Mouse (Mus musculus) midbrain, postnatal 0 days (tissue): Measurements from ENCODE around the gene 4930402H24Rik. TPM values are rescaled to one million over a fixed set of nuclear protein-coding genes. Genes with fewer than 3 reads are reported as not detected.

Experiments used
- ATAC-seq: fragments of 200-750 bp; cut with Nextera tagmentation; 2 replicates; pipeline ENCODE4 v1.8.0; 2017; ENCODE audit warnings: moderate number of reproducible peaks, mild to moderate bottlenecking, moderate TSS enrichment, moderate library complexity; ENCODE audit not compliant: low FRiP score
- DNase-seq: peaks from one replicate; pipeline ENCODE4 v3.0.0-alpha.2; 2015; ENCODE audit warnings: low spot score
- H3K27ac ChIP-seq: fragments of 300-500 bp; sonication (generic); 2 replicates; pipeline ENCODE4 v1.5.1; 2014; ENCODE audit warnings: low read depth, mild to moderate bottlenecking, low read length, mixed read lengths
- H3K27me3 ChIP-seq: fragments of 300-500 bp; sonication (generic); 2 replicates; pipeline ENCODE4 v1.6.1; 2014; ENCODE audit warnings: low read length, control low read depth, mixed read lengths; ENCODE audit not compliant: insufficient read depth
- H3K36me3 ChIP-seq: fragments of 300-500 bp; sonication (generic); 2 replicates; pipeline ENCODE4 v1.6.1; 2014; ENCODE audit warnings: low read length, control low read depth, mixed read lengths; ENCODE audit not compliant: insufficient read depth
- H3K4me1 ChIP-seq: fragments of 300-500 bp; sonication (generic); 2 replicates; pipeline ENCODE4 v1.6.1; 2014; ENCODE audit warnings: mild to moderate bottlenecking, control low read depth, antibody characterized with exemption, low read length, mixed read lengths; ENCODE audit not compliant: insufficient read depth
- H3K4me2 ChIP-seq: fragments of 300-500 bp; sonication (generic); 2 replicates; pipeline ENCODE4 v1.6.1; 2014; ENCODE audit warnings: low read depth, mild to moderate bottlenecking, low read length, mixed read lengths; ENCODE audit not compliant: poor library complexity, severe bottlenecking
- H3K4me3 ChIP-seq: fragments of 300-500 bp; sonication (generic); 2 replicates; pipeline ENCODE4 v1.5.1; 2014; ENCODE audit warnings: low read depth, mild to moderate bottlenecking, low read length, moderate library complexity
- H3K9ac ChIP-seq: fragments of 300-500 bp; sonication (generic); replicated peaks from 2 replicates; pipeline ENCODE4 v1.6.1; 2014; ENCODE audit warnings: mild to moderate bottlenecking, low read length, moderate library complexity, mixed read lengths; ENCODE audit not compliant: poor library complexity, severe bottlenecking
- H3K9me3 ChIP-seq: fragments of 300-500 bp; sonication (generic); 2 replicates; pipeline ENCODE4 v1.6.1; 2016; ENCODE audit warnings: low read length, control low read depth
- CTCF ChIP-seq: IDR thresholded peaks from 2 replicates; pipeline ENCODE4 v1.5.1; 2016; ENCODE audit warnings: antibody characterized with exemption, mild to moderate bottlenecking
- WGBS: fragments of 180-500 bp; shearing (Covaris S2); extraction: QIAGEN DNeasy Blood & Tissue Kit; methylation state at CpG from one replicate; pipeline ENCODE4 v1.1.7; 2014; 5-methylcytosine and 5-hydroxymethylcytosine counted together
- polyA plus RNA-seq: library from polyadenylated mRNA; unstranded; fragments of >200 nt; fragmentation: Nextera tagmentation; extraction: Ambion mirVana; gene quantifications from 2 replicates; pipeline ENCODE4 v1.2.1, GENCODE M21; 2015
- total RNA-seq: library from RNA; depleted of rRNA; stranded (reverse); fragments of >200 nt; gene quantifications from 2 replicates; pipeline ENCODE4 v1.2.3, GENCODE M21; 2014

The 4930402H24Rik gene
- total and polyA plus RNA-seq, 2 experiments from 2014 or later, result 58.1 to 200 TPM

DNA sequence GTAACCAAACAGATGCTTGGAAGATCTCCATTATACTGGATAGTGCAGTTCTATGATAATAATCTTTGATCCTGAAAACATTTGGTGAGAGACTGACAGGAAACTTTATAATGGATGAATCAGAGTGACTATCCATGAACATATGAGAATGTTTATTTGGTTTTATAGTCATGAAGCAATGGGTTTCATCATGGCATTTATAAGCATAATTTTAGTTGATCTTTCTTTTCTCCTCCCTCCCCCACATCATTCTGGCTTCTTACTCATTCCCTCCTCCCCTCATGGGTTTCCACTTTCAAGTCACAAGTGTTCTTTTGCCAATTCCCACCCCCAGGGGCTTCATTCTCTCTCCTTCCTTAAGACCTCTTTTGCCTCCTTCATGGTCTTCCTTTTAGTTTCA, 19.2 kb downstream of the 4930402H24Rik start:
- Histone ChIP-seq H3K4me1 (no peaks in the 10 kb centered on the region), H3K4me2 (no peak overlapping the region), H3K9ac (no peak overlapping the region), H3K9me3 (no peaks in the 10 kb centered on the region), H3K27me3 (no peaks in the 10 kb centered on the region), H3K27ac (no peak overlapping the region), H3K4me3 (no peak overlapping the region), H3K36me3 (no peaks in the 10 kb centered on the region)
- TF ChIP-seq CTCF, result no peak
- DNase-seq (no peak), ATAC-seq (no peak)

DNA sequence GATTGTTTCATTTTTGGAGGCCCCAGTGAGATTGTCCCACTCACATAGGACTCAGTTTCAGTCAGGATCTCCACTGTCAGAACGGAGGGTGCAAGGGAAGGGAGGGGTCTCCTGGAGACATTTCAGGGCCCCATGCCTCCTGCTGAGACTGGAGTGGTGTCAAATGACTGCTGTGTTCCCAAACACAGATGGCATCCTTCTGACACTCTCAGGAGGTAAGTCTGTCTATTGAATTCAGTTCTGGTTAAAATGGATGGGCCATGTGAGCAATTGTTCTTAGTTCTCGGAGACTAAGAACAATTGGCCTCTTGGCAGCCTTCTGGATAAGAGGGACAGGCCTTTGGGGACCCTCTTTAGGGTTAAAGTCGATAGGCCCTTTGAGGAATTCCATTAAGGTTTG, 28.8 kb downstream of the 4930402H24Rik start:
- no peaks in the 10 kb centered on the region for H3K27me3 ChIP-seq
- H3K27ac ChIP-seq, result no peak overlapping the region
- H3K36me3 ChIP-seq, result no peaks in the 10 kb centered on the region
- 51% methylated on average over 3 of the region's 3 CpGs for WGBS
- H3K9ac ChIP-seq, result no peak overlapping the region
- H3K4me2 ChIP-seq, result no peak overlapping the region
- TF ChIP-seq CTCF, result no peak
- H3K9me3 ChIP-seq, result no peaks in the 10 kb centered on the region
- no peaks in the 10 kb centered on the region for H3K4me1 ChIP-seq
- H3K4me3 ChIP-seq, result no peak overlapping the region
- DNase-seq (no peak), ATAC-seq (no peak)

DNA sequence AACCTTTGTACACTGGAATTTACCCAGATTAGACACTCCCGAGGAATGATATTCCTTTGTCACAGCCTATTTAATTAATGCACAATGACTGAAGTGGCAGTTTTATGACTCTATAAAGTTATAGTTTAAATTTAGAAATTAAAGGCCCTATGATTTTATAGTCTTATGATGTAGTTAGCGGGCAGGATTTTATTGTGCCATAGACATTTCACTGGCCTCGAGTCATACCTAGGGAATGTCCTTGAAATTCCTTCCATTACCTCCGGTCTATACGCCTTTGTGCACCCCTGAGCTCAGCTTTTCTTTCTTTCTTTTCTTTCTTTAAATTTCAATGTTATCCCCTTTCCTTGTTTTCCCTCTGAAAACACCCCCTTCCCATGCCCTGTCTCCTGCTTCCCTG, 35.3 kb downstream of the 4930402H24Rik start:
- H3K4me1 ChIP-seq, result no peaks in the 10 kb centered on the region
- H3K9ac ChIP-seq, result no peak overlapping the region
- DNase-seq (no peak), ATAC-seq (no peak)
- H3K9me3 ChIP-seq, result no peaks in the 10 kb centered on the region
- H3K4me3 ChIP-seq, result no peak overlapping the region
- no peak overlapping the region for H3K27ac ChIP-seq
- H3K4me2 ChIP-seq, result no peak overlapping the region
- no peak for TF ChIP-seq CTCF
- H3K27me3 ChIP-seq, result no peaks in the 10 kb centered on the region
- 96% methylated on average over 5 of the region's 5 CpGs for WGBS
- H3K36me3 ChIP-seq, result no peaks in the 10 kb centered on the region

DNA sequence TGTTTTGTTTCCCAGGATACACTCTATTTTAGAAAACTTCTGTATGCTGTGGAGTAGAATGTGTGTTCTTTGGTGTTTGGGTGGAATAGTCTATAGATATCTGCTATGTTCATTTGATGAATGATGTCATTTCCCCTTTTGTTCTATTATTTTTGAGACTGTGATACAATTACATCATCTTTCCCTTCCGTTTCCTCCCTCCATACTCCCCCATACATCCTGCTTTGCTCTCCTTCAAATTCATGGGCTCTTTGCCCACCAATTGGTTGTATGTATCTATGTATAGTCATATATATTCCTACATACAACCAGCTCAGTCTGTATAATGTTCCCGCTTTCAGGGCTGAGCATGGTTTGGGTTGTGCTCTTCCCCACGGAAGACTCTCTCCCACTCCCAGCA, 44.1 kb downstream of the 4930402H24Rik start:
- DNase-seq (no peak), ATAC-seq (no peak)
- H3K4me2 ChIP-seq, result no peak overlapping the region
- no peak overlapping the region for H3K9ac ChIP-seq
- H3K9me3 ChIP-seq, result no peaks in the 10 kb centered on the region
- no peaks in the 10 kb centered on the region for H3K27me3 ChIP-seq
- no peaks in the 10 kb centered on the region for H3K36me3 ChIP-seq
- no peaks in the 10 kb centered on the region for H3K4me1 ChIP-seq
- TF ChIP-seq CTCF, result no peak
- no peak overlapping the region for H3K4me3 ChIP-seq
- WGBS, result 82% methylated on average over 3 of the region's 3 CpGs
- no peak overlapping the region for H3K27ac ChIP-seq

DNA sequence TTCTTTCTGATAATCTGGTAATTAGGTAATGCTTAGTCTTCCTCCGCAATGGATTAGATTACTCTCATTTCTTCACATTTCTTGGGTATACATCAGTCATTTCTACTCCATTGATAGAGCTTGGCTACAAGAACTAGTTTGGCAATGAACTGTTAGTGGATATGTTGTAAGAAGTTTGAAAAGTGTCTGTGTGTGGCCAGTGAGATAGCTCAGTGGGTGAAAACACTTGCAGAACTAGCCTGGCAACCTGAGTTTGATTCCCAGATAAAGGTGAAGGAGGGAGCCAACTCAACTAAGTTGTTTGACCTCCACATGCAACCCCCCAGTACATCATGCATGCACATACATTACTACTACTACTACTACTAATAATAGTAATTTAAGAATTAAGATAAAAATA, 53.2 kb downstream of the 4930402H24Rik start:
- 90% methylated on average over 1 of the region's 1 CpGs for WGBS
- Histone ChIP-seq H3K27ac (no peak overlapping the region), H3K4me1 (no peaks in the 10 kb centered on the region), H3K9me3 (no peaks in the 10 kb centered on the region), H3K4me2 (no peak overlapping the region), H3K4me3 (no peak overlapping the region), H3K9ac (no peak overlapping the region), H3K27me3 (no peaks in the 10 kb centered on the region), H3K36me3 (no peaks in the 10 kb centered on the region)
- ATAC-seq (no peak), DNase-seq (no peak)
- no peak for TF ChIP-seq CTCF

DNA sequence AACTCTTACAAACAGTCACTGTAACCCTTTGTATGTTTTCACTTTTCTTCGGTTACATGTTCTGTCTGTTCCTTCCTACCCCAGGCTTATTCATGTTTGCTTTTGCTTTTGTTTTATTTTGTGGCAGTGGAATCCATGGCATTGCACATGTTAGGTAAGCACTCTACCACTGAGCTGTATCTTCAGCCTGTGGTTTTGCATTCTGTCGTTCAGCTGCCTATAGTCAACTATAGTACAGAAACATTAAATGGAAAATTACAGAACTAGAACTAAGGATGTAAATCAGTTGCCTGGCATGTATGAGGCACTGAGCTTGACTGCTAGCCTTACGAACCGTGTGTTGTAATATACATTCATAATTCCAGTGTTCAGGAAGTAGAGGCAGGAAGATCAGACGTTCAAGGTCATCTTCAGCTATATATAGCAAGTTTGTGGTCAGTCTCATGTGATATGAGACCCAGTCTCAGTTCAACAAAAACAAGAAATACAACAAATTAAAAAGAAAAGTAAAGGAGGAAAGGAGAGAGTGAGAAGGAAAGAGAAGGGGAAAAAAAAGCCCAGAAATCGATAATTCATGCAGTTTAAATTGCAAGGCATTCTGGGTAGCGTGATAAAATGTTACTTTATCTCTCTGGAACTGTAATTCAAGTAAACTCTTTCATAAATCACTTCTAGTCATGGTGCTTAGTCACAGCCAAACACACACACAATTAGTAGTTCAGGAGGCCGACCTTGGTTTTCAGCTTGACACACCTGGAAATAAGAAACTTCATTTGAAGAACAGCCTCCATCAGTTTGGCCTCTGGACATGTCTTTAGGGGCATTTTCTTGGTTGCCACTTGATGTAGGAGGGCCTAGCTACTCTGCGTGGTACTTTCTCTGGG, 54.6 kb downstream of the 4930402H24Rik start:
- H3K4me2 ChIP-seq, result no peak overlapping the region
- no peak for TF ChIP-seq CTCF
- DNase-seq (no peak), ATAC-seq (no peak)
- no peak overlapping the region for H3K4me3 ChIP-seq
- H3K36me3 ChIP-seq, result no peaks in the 10 kb centered on the region
- WGBS, result 87% methylated on average over 9 of the region's 9 CpGs
- H3K9ac ChIP-seq, result no peak overlapping the region
- H3K27ac ChIP-seq, result no peak overlapping the region
- no peaks in the 10 kb centered on the region for H3K9me3 ChIP-seq
- no peaks in the 10 kb centered on the region for H3K27me3 ChIP-seq
- H3K4me1 ChIP-seq, result no peaks in the 10 kb centered on the region
